Mouse (Mus musculus) testis, postnatal 10 days (tissue): ENCODE measurements at regions not wholly inside any gene's neighbourhood (a gene's known extent, or its start where the extent isn't known, plus 50 kb on each side); places are given as distances from the start of the nearest gene placed in this dataset.

Source experiments
- DNase-seq: peaks from one replicate; pipeline ENCODE4 v3.0.0; 2021; ENCODE audit warnings: low spot score

DNA sequence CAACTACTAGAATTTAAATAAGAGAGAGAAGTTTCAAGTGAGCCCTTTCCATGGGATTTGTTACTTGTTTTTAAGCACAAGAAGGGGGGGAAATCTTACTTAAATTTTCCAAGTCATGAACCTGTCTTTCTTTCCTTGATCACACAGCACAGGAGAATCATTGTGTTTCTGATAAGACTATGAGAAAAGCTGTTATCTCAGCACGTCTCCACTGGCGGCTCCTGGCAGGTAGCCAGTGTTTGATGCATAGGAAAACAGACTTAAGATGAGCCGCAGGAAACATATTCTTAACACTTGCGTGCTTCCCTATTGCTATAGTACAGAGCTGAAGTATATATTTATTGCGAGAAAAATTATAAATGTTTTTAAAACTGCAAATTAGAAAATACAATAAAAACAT, 920.3 kb downstream of the Efna5 start:
- DNase-seq = no peak

DNA sequence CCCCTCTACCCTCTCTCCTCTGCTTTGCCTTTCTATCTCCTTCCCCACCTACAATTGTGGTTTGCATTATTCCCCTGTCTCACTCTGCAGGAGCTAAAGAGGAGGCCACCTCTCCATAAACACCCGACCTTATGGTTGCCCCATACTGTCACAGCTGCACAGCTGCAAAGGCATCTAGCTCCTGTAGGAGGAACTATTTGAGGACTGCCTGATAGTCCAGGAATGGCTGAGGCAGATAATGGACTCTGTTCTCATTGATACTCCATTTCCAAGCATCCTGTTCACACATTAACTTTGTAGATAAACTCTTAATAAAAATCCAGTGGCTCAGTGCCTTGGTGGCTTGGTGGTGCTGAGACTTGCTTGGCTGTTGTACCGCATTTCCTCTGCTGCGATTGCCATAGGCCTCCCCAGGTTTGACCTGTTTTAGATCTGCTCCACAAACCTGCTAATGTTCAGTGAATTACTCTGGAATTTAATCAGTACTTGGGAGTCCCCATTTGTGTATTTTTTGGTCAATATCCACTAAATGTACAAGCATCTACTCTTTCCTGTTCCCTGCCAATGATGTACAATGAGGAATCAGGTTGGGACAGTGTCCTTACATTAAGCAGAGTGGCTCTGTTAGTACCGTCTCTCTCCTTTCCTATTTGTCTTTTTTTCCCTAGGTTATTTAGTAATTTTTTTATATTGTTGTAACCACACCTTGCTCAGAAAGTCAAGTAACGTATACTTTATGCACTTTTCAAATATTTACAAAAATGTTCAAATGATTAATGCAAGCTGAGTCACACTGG, 920.9 kb downstream of the Efna5 start:
- no peak for DNase-seq

DNA sequence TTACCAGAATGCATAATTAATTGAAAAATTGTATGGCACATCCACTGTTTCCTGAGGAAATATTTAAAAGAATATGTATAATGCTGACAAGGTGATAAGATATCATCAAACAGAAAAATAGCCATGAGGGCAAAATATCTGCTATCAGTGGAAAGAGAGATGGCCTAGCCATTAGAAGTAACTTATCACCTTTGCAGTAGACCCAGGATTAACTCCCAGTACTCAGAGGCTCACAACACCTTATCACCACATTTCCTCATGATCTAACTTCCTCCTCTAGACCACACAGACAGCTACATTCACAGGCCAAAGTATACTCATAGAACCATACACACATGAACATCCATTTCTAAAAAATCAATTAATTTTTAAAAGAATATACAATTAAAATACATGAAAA, 963.4 kb downstream of the Efna5 start:
- no peak for DNase-seq

DNA sequence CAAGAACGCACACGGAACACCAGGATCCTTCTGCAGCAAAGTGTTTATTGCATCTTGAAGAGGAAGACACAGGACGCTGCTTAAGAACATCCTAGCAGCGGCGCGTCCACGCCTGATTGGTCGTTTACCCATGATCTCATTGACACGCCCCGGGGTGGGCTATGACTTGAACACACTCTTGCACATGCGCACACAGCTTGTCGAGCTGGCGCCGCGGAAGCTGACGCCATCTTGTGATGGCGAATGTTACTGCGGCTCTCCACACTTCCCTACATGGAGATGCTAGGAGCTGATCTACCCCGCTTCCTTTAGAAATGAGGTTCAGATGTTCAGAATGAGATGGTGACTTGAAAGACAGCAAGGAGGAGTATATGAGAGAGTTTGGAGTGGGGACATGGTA, 978.2 kb downstream of the Efna5 start:
- peak; percentile 40 for DNase-seq

DNA sequence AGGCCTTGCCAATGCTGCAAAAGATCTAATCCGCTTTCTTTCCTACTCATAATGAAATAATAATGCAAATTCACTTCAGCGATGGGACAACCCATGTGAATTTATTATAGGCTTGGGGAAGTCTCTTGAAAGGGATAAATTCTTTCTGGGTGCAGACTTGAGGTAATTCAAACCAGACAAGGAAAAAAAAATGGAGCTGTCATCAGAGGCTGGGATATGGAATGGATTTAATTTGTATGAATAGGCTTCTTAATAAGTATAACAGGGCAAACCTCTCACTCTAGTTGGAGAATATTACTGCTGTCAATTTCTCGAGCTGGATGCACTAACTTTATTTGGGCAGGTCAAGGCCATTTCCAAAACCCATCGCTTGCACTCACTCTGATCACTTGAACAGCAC, 990.5 kb downstream of the Efna5 start:
- DNase-seq = no peak

DNA sequence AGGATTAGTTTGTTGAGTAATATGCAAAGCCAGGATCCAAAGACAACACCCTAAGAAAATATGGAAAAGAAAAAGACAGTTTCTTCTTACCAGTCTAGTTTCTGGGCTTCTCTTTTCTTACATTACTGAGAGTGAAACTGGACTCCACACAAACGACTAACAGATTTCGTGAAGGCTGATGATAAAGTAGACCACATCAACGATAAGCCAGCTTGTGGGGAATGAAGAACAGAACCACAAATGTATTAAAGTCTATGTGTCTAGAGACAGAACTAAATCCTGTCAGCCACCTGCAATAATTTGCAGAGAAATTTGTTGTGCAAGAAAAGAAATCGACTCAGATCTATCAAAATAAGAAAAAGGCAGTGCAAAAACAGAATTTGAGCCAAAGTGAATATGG, 1015.0 kb downstream of the Efna5 start:
- no peak for DNase-seq

DNA sequence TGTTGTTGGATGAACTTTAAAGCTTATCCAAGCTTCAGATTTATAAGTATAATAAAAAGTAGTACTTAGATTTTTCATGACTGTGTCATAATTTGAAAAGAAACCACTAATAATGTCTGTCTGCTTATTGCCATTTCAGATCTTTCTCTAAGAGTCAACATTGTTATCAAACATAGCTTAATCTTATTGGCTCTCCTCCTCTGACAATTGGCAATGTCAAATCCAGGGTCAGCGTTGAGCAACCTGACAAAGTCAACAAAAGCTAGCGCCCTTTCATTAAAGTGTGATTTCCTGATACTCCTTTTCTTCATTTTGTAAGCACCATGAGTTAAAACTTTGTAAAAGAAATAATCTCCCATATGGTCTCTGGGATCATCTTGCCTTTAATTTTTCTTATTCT, 1018.7 kb downstream of the Efna5 start:
- DNase-seq = no peak

DNA sequence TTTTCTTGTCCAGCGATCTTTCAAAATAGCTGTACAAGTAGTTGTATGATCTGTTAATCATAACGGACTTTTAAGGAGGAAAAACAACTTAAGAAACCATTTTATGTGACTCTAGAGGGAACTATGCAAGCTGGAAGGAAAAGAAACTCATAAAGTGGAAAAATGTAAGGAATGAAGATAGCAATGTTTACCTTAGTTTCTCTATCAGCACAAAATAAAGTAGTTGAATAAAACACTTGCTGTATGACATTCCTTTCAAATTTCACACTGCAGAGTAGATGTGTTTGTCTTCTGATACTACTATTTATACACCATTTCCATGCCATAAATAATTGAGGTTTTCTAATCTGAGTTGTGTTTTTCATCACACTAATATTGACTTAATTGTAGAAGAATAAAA, 1043.6 kb downstream of the Efna5 start:
- no peak for DNase-seq

DNA sequence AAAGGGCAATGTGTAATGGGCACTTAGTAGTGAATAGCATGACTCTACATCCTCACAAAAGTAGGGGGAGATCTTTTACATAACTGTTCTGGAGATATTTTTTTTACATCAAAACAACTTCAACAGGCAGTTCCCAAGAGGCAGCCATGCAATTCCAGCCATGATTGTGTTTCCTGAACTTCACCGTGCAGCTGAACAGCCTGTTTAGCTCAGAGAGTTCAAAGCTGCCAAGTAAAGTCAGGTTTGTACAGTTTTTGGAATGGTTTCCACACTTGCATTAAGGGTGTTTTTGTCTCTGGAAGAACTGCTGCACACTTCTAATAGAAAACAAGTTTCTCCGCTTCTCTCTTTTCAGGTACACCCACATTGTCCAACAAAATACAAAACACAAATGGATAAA, 1065.6 kb downstream of the Efna5 start:
- DNase-seq = no peak

DNA sequence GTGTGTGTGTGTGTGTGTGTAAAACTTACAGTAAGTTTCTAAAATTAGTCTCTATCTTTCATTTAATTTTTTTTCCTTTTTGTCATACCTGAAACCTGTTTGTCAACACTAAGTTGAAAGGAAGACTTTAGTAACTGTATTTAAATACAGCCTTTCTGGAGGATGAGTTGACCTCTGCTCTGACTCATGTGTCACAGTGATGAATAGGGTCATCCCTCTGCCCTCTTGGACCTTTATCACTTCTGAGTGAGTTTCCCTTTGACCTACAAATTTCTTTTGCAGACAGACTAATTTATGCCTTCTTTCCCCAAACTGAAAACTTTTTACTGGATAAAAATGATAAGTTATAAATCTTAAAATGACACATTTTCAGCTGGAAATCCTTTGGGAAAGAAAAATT, 1112.8 kb downstream of the Efna5 start:
- DNase-seq = no peak

DNA sequence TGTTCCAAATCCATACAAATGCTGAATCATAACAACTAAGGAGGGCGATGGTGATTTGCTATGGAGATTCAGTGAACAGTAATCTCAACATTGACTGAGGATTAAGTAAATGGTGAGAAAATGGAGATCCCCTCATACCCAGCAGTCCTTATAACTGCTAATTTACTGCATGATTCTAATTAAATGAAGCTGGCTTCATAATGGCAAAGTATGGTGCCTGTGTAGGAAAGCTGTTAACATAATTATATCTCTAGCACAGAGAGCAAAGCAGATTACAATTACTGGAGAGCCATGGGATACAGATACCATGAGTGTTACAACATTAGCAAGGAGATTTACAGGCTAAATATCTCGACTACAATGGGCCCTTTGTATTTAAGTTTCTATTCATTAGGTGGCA, 1116.0 kb downstream of the Efna5 start:
- DNase-seq = no peak
